ENCODE assay signal across 8 mouse cellular contexts in the genomic region with DNA sequence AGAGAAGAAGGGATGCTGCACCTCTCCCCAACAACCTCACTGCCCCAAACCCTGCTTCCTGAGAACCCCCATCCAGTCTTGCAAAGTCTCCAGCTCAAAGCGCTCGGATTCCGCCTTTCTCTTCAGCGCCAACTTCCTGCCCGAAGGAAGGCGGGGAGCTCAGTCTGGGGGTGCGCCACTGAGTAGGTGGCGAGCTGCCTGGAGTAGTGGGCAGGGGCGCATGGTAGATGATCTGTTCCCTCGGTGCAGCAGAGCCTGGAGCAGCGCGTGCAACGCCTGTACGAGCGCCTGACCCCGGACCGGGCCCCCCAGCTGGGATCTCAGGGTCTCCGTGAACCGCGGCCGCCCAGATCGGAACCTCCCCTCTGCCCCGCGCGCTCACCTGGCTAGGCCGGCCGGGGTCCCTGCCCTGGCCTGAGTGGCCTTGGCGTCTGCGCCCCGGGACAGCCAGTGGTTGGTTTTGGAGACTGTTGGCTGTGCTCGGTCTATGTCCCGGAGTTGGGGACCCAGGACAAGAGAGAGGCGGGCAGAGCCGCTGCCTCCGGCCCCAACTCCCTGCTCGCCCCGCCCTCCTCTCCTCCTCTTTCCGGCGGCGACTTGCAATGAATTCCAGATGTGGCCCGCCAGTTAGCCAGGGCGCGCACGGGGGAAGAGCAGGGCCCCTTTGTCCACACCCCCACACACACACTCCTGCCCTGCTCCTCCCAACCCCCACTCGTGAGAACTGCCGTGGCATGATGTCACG. TPM values are rescaled to one million over a fixed set of nuclear protein-coding genes. Genes with fewer than 3 reads are reported as not detected.
DNase-seq lines count a peak whose midpoint lies in the region; ATAC-seq and TF ChIP-seq lines count a peak whose summit lies in the region.

Gene S1pr2 (minus strand): TSS at position 566 of the 745 bp plus-strand sequence.

- H3K4me3 ChIP-seq in hindbrain, postnatal 0 days (ENCODE audit: low read length), result peak within 1 kb of the TSS; percentile 71

- peak; percentile 74 for DNase-seq in WW6 (ENCODE audit: low read depth, low spot score)
- DNase-seq in embryo, embryonic 10 days (ENCODE audit: low spot score), result peak; percentile 92
- DNase-seq in gastrocnemius, adult 8-10 months (ENCODE audit: low spot score in 2 of 2), result peak; percentile 72 to 82
- peak; percentile 72 for DNase-seq in hindbrain, postnatal 0 days (ENCODE audit: low spot score)
- DNase-seq in left cerebral cortex, postnatal 25 days (ENCODE audit: low spot score in 2 of 2), result peak; percentile 40 to 43
- peak; percentile 63 for DNase-seq in right cerebral cortex, postnatal 25 days
- DNase-seq in urinary bladder, postnatal 36 days (ENCODE audit: low spot score in 2 of 2), result peak; percentile 72 to 77

- no peak for TF ChIP-seq CTCF in hindbrain, postnatal 0 days (IDR thresholded peaks at IDR 0.05; ENCODE audit: low read depth)

- H3K4me2 ChIP-seq in hindbrain, postnatal 0 days (ENCODE audit: low read depth, low read length), result peak within 1 kb of the TSS; percentile 100

- no peaks in the 10 kb centered on the region for H3K27me3 ChIP-seq in hindbrain, postnatal 0 days (ENCODE audit: insufficient read depth, low read length)

- H3K9ac ChIP-seq in hindbrain, postnatal 0 days (replicated peaks; ENCODE audit: low read length), result peak within 1 kb of the TSS; percentile 61

- under 1% methylated on average over 47 of the region's 47 CpGs for WGBS in hindbrain, postnatal 0 days

- peak within 1 kb of the TSS; percentile 17; the same call in 1 of the 2 replicates for H3K27ac ChIP-seq in hindbrain, postnatal 0 days

- no peaks in the 10 kb centered on the region for H3K36me3 ChIP-seq in hindbrain, postnatal 0 days (ENCODE audit: insufficient read depth, low read length)

- H3K9me3 ChIP-seq in hindbrain, postnatal 0 days (ENCODE audit: low read length), result no peaks in the 10 kb centered on the region

- intact Hi-C loops in left cerebral cortex, postnatal 25 days (cut with DNase I), result no loop called here

- ATAC-seq in hindbrain, postnatal 0 days, result peak; percentile 71
- peak; percentile 70 for ATAC-seq in megakaryocyte-erythroid progenitor cell, adult 5-6 weeks (replicated peaks; ENCODE audit: low FRiP score, low TSS enrichment, poor library complexity, severe bottlenecking)

- H3K4me1 ChIP-seq in hindbrain, postnatal 0 days (ENCODE audit: insufficient read depth, low read length), result peaks cover 16% of the 10 kb centered on the region

RNA-seq across cellular contexts. Expression of gene S1pr2, which starts in this region (rescaled TPM):
- total RNA-seq in gastrocnemius, adult 8-10 months (2022), result 1 to 10 TPM in 1 of 4 experiments, under 1 TPM in 3; 0.46 to 1.1 (median 0.74) TPM
- total RNA-seq in hindbrain, postnatal 0 days (2014; rRNA removed), result 3.4 and 6.0 TPM in 2 replicates
- 6.9 and 8.5 TPM in 2 replicates for polyA plus RNA-seq in hindbrain, postnatal 0 days (2015; fragmentation: Nextera tagmentation; extraction: Ambion mirVana)
- total RNA-seq in left cerebral cortex, postnatal 25 days (2021), result 1 to 10 TPM; 2.2 to 2.8 TPM
- total RNA-seq in megakaryocyte-erythroid progenitor cell, adult 5-6 weeks (2014; fragmentation: Nextera tagmentation), result 1.7 and 3.4 TPM in 2 replicates
- 0.46 TPM in 1 of 2 replicates, not detected in the other for total RNA-seq in megakaryocyte-erythroid progenitor cell, adult 5-6 weeks (2017)

Comparison
In these comparisons a context has a peak if more than half of its experiments do, and no peak if none do; other contexts are left out.
1. Peak in every context shown above with its lines: DNase-seq, ATAC-seq, H3K4me3 ChIP-seq and H3K27ac ChIP-seq.
2. DNase-seq: peak in every context shown above with its lines; median percentile 92 in embryo, embryonic 10 days; 77 in gastrocnemius, adult 8-10 months; 74 in urinary bladder, postnatal 36 days; 74 in WW6; 72 in hindbrain, postnatal 0 days; 63 in right cerebral cortex, postnatal 25 days; 42 in left cerebral cortex, postnatal 25 days.